Mouse (Mus musculus) hindbrain, postnatal 0 days (tissue): ENCODE measurements around the gene Tigar. TPM values are rescaled to one million over a fixed set of nuclear protein-coding genes. Genes with fewer than 3 reads are reported as not detected.

Experiments used
- ATAC-seq: fragments of 200-750 bp; cut with Nextera tagmentation; 2 replicates; pipeline ENCODE4 v1.8.0; 2017; ENCODE audit warnings: mild to moderate bottlenecking, moderate TSS enrichment, moderate library complexity
- DNase-seq: peaks from one replicate; pipeline ENCODE4 v3.0.0-alpha.2; 2015; ENCODE audit warnings: low spot score
- H3K27ac ChIP-seq: fragments of 300-500 bp; sonication (generic); 2 replicates; pipeline ENCODE4 v1.5.1; 2014; ENCODE audit warnings: mild to moderate bottlenecking
- H3K27me3 ChIP-seq: fragments of 300-500 bp; sonication (generic); 2 replicates; pipeline ENCODE4 v1.6.1; 2014; ENCODE audit warnings: low read length, mixed read lengths; ENCODE audit not compliant: insufficient read depth
- H3K36me3 ChIP-seq: fragments of 300-500 bp; sonication (generic); 2 replicates; pipeline ENCODE4 v1.6.1; 2014; ENCODE audit warnings: low read length, mixed read lengths; ENCODE audit not compliant: insufficient read depth
- H3K4me1 ChIP-seq: fragments of 300-500 bp; sonication (generic); 2 replicates; pipeline ENCODE4 v1.6.1; 2014; ENCODE audit warnings: antibody characterized with exemption, low read length, mixed read lengths; ENCODE audit not compliant: insufficient read depth
- H3K4me2 ChIP-seq: fragments of 300-500 bp; sonication (generic); 2 replicates; pipeline ENCODE4 v1.6.1; 2014; ENCODE audit warnings: low read depth, mild to moderate bottlenecking, low read length, moderate library complexity, mixed read lengths
- H3K4me3 ChIP-seq: fragments of 300-500 bp; sonication (generic); 2 replicates; pipeline ENCODE4 v1.5.1; 2014; ENCODE audit warnings: low read length
- H3K9ac ChIP-seq: fragments of 300-500 bp; sonication (generic); replicated peaks from 2 replicates; pipeline ENCODE4 v1.6.1; 2014; ENCODE audit warnings: mild to moderate bottlenecking, low read length, moderate library complexity, mixed read lengths
- H3K9me3 ChIP-seq: fragments of 300-500 bp; sonication (generic); 2 replicates; pipeline ENCODE4 v1.6.1; 2016; ENCODE audit warnings: low read length, mixed read lengths
- CTCF ChIP-seq: IDR thresholded peaks from 2 replicates; pipeline ENCODE4 v1.5.1; 2016; ENCODE audit warnings: antibody characterized with exemption, control low read depth, low read depth
- WGBS: fragments of 180-500 bp; shearing (Covaris S2); extraction: QIAGEN DNeasy Blood & Tissue Kit; methylation state at CpG from one replicate; pipeline ENCODE4 v1.1.7; 2014; 5-methylcytosine and 5-hydroxymethylcytosine counted together
- polyA plus RNA-seq: library from polyadenylated mRNA; unstranded; fragments of >200 nt; fragmentation: Nextera tagmentation; extraction: Ambion mirVana; gene quantifications from 2 replicates; pipeline ENCODE4 v1.2.1, GENCODE M21; 2015
- total RNA-seq: library from RNA; depleted of rRNA; stranded (reverse); fragments of >200 nt; gene quantifications from 2 replicates; pipeline ENCODE4 v1.2.3, GENCODE M21; 2014

Gene Tigar
- total and polyA plus RNA-seq, 2 experiments from 2014 or later = 4.9 to 7.7 TPM

DNA sequence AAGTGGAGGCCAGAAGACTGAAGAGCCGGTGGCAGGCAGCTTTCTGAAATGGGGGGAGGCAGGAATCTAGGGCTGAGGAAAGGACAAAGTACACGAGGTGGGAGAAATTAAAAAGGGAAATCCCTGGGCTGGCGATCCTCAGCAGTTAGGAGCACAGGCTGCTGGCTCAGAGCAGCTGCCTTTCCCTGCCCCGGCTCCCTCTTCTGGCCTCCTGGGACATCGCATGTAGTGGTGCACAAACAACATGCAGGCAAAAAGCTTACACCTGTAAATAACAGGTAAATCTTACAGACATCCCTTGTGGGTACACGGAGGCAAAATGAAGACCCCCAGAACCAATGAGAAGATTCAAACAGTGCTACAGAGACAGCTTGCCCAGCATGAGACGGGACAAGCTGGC, 14.8 kb downstream of the Tigar start:
- peak; percentile 64 for TF ChIP-seq CTCF
- H3K4me2 ChIP-seq = no peak overlapping the region
- H3K36me3 ChIP-seq = peaks cover 15% of the 10 kb centered on the region
- no peak overlapping the region for H3K27ac ChIP-seq
- no peaks in the 10 kb centered on the region for H3K4me1 ChIP-seq
- H3K9me3 ChIP-seq = no peaks in the 10 kb centered on the region
- H3K9ac ChIP-seq = no peak overlapping the region
- no peak overlapping the region for H3K4me3 ChIP-seq
- ATAC-seq = no peak
- peak; percentile 37 for DNase-seq
- no peaks in the 10 kb centered on the region for H3K27me3 ChIP-seq
- WGBS = 58% methylated on average over 7 of the region's 7 CpGs

DNA sequence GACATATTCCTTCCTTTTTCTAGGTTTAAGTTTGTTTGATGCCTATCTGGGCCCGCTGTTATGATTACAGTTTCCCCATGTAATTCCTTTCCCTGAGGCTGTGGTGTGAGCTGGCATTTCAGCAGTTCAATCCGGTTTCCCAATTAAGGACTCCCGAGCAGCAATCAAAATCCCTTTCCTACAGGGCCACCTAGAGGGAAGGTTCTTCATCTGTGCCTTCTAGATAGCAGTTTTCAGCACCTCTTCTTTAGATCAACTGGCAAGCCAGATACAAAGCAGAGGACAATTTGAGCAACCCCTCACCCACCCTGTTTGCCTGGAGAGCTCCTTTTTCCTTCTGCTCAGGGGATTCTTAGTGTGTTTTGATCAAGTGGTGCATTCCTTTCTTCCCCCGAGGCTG, 22.6 kb downstream of the Tigar start:
- WGBS = 67% methylated on average over 4 of the region's 4 CpGs
- ATAC-seq (no peak), DNase-seq (peak; percentile 46)
- no peaks in the 10 kb centered on the region for H3K9me3 ChIP-seq
- no peaks in the 10 kb centered on the region for H3K27me3 ChIP-seq
- no peaks in the 10 kb centered on the region for H3K4me1 ChIP-seq
- H3K27ac ChIP-seq = no peak overlapping the region
- no peak overlapping the region for H3K4me3 ChIP-seq
- H3K36me3 ChIP-seq = peaks cover 16% of the 10 kb centered on the region
- H3K9ac ChIP-seq = no peak overlapping the region
- peak; percentile 43 for TF ChIP-seq CTCF
- no peak overlapping the region for H3K4me2 ChIP-seq

DNA sequence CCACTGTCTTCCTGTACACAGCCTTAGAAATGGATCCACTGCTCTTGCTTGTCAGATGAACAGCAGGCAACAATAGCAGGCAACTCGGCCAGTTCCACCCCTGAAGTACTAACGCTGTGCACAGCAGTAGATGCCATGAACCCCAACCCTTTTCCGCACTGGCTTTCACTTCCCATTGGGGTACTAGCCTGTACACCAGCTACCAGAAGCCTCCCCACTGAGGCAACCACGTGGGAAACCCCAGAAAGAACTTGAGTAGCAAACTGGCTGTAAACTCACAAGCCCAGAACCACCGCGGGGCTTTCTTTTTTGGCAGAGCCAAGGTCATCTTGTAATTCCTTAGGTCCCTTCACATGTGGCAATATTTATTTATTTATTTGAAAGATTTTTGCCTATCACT, 27.5 kb downstream of the Tigar start:
- H3K27me3 ChIP-seq = 0 out of 2 replicates have a peak, but pooled peaks cover 4% of the 10 kb centered on the region
- no peak overlapping the region for H3K9ac ChIP-seq
- H3K4me3 ChIP-seq = no peak overlapping the region
- H3K27ac ChIP-seq = no peak overlapping the region
- WGBS = 68% methylated on average over 6 of the region's 6 CpGs
- H3K4me1 ChIP-seq = peaks cover 3% of the 10 kb centered on the region; the same call in 1 of the 2 replicates
- H3K9me3 ChIP-seq = no peaks in the 10 kb centered on the region
- DNase-seq (no peak), ATAC-seq (no peak)
- no peak for TF ChIP-seq CTCF
- no peak overlapping the region for H3K4me2 ChIP-seq
- H3K36me3 ChIP-seq = no peaks in the 10 kb centered on the region

DNA sequence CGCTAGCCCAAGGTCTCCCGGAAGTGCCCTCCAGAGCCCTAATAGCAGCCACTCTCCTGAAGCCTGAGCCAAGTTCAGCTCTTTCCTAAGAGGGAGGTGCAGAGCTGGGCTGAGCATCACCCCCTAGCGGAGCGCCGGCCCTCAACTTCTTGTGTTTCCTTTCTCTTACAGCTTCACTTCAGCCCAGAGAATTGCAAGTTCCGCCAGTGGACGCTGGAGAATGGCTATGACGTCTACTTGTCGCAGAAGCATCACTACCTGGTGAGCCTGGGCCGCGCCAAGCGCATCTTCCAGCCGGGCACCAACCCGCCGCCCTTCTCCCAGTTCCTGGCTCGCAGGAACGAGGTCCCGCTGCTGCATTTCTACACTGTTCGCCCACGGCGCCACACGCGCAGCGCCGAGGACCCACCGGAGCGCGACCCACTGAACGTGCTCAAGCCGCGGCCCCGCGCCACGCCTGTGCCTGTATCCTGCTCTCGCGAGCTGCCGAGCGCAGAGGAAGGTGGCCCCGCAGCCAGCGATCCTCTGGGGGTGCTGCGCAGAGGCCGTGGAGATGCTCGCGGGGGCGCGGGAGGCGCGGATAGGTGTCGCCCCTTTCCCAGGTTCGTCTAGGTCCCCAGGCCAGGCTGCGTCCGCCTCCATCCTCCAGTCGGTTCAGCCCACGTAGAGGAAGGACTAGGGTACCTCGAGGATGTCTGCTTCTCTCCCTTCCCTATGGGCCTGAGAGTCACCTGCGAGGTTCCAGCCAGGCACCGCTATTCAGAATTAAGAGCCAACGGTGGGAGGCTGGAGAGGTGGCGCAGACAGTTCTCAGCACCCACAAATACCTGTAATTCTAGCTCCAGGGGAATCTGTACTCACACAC, 29.3 kb downstream of the Tigar start:
- peak; percentile 84 for TF ChIP-seq CTCF
- Histone ChIP-seq H3K9me3 (no peaks in the 10 kb centered on the region), H3K4me3 (peak overlapping the region; percentile 59), H3K4me2 (peak overlapping the region; percentile 94), H3K27ac (peak overlapping the region; percentile 92), H3K27me3 (0 out of 2 replicates have a peak, but pooled peaks cover 4% of the 10 kb centered on the region), H3K4me1 (peaks cover 3% of the 10 kb centered on the region; the same call in 1 of the 2 replicates), H3K9ac (peak overlapping the region; percentile 75), H3K36me3 (no peaks in the 10 kb centered on the region)
- 2% methylated on average over 59 of the region's 59 CpGs for WGBS
- DNase-seq = peak; percentile 90
- ATAC-seq = peak; percentile 93

DNA sequence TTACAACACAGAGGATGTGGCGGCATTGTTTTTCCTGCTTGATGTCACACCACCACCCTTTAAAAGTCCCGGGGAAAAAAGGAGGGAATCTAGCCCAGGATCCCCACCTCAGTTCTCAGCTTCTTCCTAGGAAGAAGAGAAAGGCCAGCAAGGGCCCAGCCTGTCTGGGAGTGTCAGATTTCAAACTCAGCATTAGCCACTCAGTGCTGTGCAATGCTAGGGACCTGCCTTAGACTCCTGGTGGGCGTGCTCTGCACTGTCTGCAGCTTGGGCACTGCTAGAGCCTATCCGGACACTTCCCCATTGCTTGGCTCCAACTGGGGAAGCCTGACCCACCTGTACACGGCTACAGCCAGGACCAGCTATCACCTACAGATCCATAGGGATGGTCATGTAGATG, 36.5 kb downstream of the Tigar start, which contains the start of gene Fgf23:
Gene Fgf23, plus strand, starts transcription at position 86 of the 400 bp plus-strand sequence.
- no peak within 1 kb of the TSS for H3K4me2 ChIP-seq
- ATAC-seq (no peak), DNase-seq (no peak)
- no peak for TF ChIP-seq CTCF
- H3K36me3 ChIP-seq = no peaks in the 10 kb centered on the region
- H3K9me3 ChIP-seq = no peaks in the 10 kb centered on the region
- H3K27ac ChIP-seq = no peak within 1 kb of the TSS
- H3K4me1 ChIP-seq = no peaks in the 10 kb centered on the region
- no peaks in the 10 kb centered on the region for H3K27me3 ChIP-seq
- no peak within 1 kb of the TSS for H3K4me3 ChIP-seq
- no peak within 1 kb of the TSS for H3K9ac ChIP-seq
- WGBS = 12% methylated on average over 5 of the region's 5 CpGs

DNA sequence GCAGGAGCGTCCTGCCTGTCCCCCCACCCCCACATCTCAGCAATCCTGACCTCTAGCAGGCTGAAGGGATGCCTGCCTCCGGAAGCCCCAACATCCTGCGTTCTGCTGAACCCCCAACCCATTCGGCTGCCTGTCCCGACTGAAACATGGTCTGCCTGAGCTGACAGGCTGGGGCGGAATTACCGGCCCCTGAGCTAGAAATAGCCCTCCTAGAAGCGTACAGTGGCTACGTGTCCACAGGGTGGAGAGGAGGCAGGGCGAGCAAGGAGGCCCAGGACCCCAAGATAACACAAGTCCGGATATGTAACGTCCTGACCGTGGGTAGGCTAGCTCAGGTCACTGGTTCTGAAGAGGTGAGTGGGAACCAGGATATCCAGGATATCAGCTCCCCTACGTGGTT, 44.5 kb downstream of the Tigar start:
- no peak overlapping the region for H3K4me3 ChIP-seq
- 0 out of 2 replicates have a peak overlapping the region, but pooled peaks have one; percentile 2 for H3K9ac ChIP-seq
- WGBS = 15% methylated on average over 14 of the region's 14 CpGs

DNA sequence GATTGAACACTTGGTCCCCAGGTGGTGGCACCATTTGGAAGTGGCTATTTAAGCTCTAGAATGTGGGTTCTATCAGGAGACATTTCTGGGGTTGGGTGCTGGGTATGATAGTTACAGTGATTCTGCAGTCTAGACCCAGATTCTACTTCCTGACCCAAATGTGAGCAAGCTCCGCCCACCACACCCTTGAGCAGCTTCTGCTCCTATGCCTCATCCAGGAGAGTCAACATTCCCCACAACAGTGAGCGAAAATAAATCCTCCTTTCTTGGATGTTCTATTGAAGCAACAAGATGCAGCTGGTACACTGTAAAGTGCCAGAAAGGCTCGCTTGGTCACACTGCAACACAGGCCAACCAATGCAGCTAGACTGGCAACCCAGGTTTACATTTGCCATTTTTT, 45.4 kb downstream of the Tigar start:
- Histone ChIP-seq H3K9me3 (no peaks in the 10 kb centered on the region), H3K4me1 (no peaks in the 10 kb centered on the region), H3K4me3 (no peak overlapping the region), H3K27me3 (no peaks in the 10 kb centered on the region), H3K36me3 (no peaks in the 10 kb centered on the region), H3K27ac (no peak overlapping the region), H3K4me2 (no peak overlapping the region), H3K9ac (no peak overlapping the region)
- 87% methylated on average over 3 of the region's 3 CpGs for WGBS
- ATAC-seq (no peak), DNase-seq (no peak)
- no peak for TF ChIP-seq CTCF

More for the DNA sequence above, 44.5 kb downstream of the Tigar start:
- H3K27ac ChIP-seq = no peak overlapping the region
- no peaks in the 10 kb centered on the region for H3K4me1 ChIP-seq
- H3K9me3 ChIP-seq = no peaks in the 10 kb centered on the region
- DNase-seq = no peak
- ATAC-seq = peak; percentile 18; the same call in 1 of the 2 replicates
- no peak for TF ChIP-seq CTCF
- H3K36me3 ChIP-seq = no peaks in the 10 kb centered on the region
- peak overlapping the region; percentile 37; the same call in 1 of the 2 replicates for H3K4me2 ChIP-seq
- no peaks in the 10 kb centered on the region for H3K27me3 ChIP-seq
